In the genomic region with DNA sequence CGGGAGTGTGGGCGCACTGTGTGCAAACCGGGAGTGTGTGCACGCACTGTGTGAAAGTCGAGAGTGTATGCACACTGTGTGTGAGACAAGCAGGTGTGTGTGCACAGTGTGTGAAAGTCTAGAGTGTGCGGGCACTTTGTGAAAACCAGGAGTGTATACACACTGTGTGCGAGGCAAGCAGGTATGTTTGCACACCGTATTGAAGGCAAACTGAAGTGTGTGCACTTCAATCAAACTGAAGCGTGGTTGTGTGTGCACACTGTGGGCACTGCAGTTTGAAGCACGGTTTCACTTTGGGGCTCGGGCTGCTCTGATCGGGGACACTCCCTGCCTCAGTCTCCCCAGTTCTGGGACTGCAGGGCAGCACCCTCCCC, we compare ENCODE assay signal across 8 mouse cellular contexts. TPM values are rescaled to one million over a fixed set of nuclear protein-coding genes. Genes with fewer than 3 reads are reported as not detected.
DNase-seq lines count a peak whose midpoint lies in the region; ATAC-seq lines count a peak whose summit lies in the region.

No protein-coding gene starts in this region.

- 6% methylated on average over 12 of the region's 12 CpGs for WGBS in lung, embryonic 15.5 days
- WGBS in forebrain, embryonic 10.5 days = 8% methylated on average over 12 of the region's 12 CpGs
- WGBS in limb, embryonic 11.5 days = 6% methylated on average over 12 of the region's 12 CpGs
- 4% methylated on average over 12 of the region's 12 CpGs for WGBS in neural tube, embryonic 14.5 days

- no peak for DNase-seq in lung, postnatal 14 days
- DNase-seq in forebrain, embryonic 10.5 days (ENCODE audit: extremely low spot score, low spot score) = no peak
- DNase-seq in limb, embryonic 11.5 days (ENCODE audit: low spot score) = no peak
- DNase-seq in ovary, postnatal 36 days (ENCODE audit: low spot score) = no peak
- no peak for DNase-seq in left cerebral cortex, adult 18-20 months (ENCODE audit: low spot score in 2 of 2)
- no peak for DNase-seq in left cerebral cortex, adult 9 months (ENCODE audit: low spot score in 2 of 2)

- H3K4me3 ChIP-seq in lung, embryonic 15.5 days = peak overlapping the region; percentile 61
- H3K4me3 ChIP-seq in forebrain, embryonic 10.5 days = peak overlapping the region; percentile 71
- H3K4me3 ChIP-seq in limb, embryonic 11.5 days (ENCODE audit: low read depth, low read length) = no peak overlapping the region; the same call in 1 of the 2 replicates
- peak overlapping the region; percentile 57 for H3K4me3 ChIP-seq in neural tube, embryonic 14.5 days (ENCODE audit: low read depth, low read length)

- peaks cover 41% of the 10 kb centered on the region for H3K4me1 ChIP-seq in lung, embryonic 15.5 days
- peaks cover 57% of the 10 kb centered on the region for H3K4me1 ChIP-seq in forebrain, embryonic 10.5 days
- peaks cover 14% of the 10 kb centered on the region for H3K4me1 ChIP-seq in limb, embryonic 11.5 days (ENCODE audit: control insufficient read depth, insufficient read depth, low read length)
- peaks cover 22% of the 10 kb centered on the region; the same call in 1 of the 2 replicates for H3K4me1 ChIP-seq in neural tube, embryonic 14.5 days (ENCODE audit: control insufficient read depth, insufficient read depth, low read length)

- no peaks in the 10 kb centered on the region for H3K36me3 ChIP-seq in lung, embryonic 15.5 days
- H3K36me3 ChIP-seq in forebrain, embryonic 10.5 days (replicated peaks) = no peaks in the 10 kb centered on the region
- H3K36me3 ChIP-seq in limb, embryonic 11.5 days (ENCODE audit: control insufficient read depth, insufficient read depth, low read length) = no peaks in the 10 kb centered on the region
- H3K36me3 ChIP-seq in neural tube, embryonic 14.5 days (ENCODE audit: control insufficient read depth, insufficient read depth, low read length) = no peaks in the 10 kb centered on the region

- peak; percentile 35 for ATAC-seq in lung, embryonic 15.5 days (ENCODE audit: borderline replicate concordance, extremely low read depth, low FRiP score, low TSS enrichment)
- no peak for ATAC-seq in limb, embryonic 11.5 days (ENCODE audit: insufficient number of reproducible peaks, low FRiP score, low TSS enrichment, low read depth)
- peak; percentile 26; the same call in 1 of the 2 replicates for ATAC-seq in neural tube, embryonic 14.5 days (ENCODE audit: low read depth)

- peaks cover 51% of the 10 kb centered on the region for H3K27me3 ChIP-seq in lung, embryonic 15.5 days
- H3K27me3 ChIP-seq in forebrain, embryonic 10.5 days (ENCODE audit: poor library complexity, severe bottlenecking) = peaks cover 69% of the 10 kb centered on the region
- H3K27me3 ChIP-seq in limb, embryonic 11.5 days (ENCODE audit: control insufficient read depth, insufficient read depth, low read length) = peaks cover 61% of the 10 kb centered on the region
- H3K27me3 ChIP-seq in neural tube, embryonic 14.5 days (ENCODE audit: control insufficient read depth, insufficient read depth, low read length) = peaks cover 40% of the 10 kb centered on the region

- H3K27ac ChIP-seq in lung, embryonic 15.5 days = no peak overlapping the region
- H3K27ac ChIP-seq in forebrain, embryonic 10.5 days = no peak overlapping the region
- H3K27ac ChIP-seq in limb, embryonic 11.5 days (replicated peaks; ENCODE audit: low read depth, low read length) = no peak overlapping the region
- H3K27ac ChIP-seq in neural tube, embryonic 14.5 days (ENCODE audit: low read depth, low read length) = no peak overlapping the region

- no peaks in the 10 kb centered on the region for H3K9me3 ChIP-seq in lung, embryonic 15.5 days
- no peaks in the 10 kb centered on the region for H3K9me3 ChIP-seq in forebrain, embryonic 10.5 days
- H3K9me3 ChIP-seq in limb, embryonic 11.5 days (ENCODE audit: control insufficient read depth, low read length) = no peaks in the 10 kb centered on the region
- no peaks in the 10 kb centered on the region for H3K9me3 ChIP-seq in neural tube, embryonic 14.5 days (ENCODE audit: control insufficient read depth, low read length)

- H3K4me2 ChIP-seq in lung, embryonic 15.5 days = peak overlapping the region; percentile 100
- peak overlapping the region; percentile 96; the same call in 1 of the 2 replicates for H3K4me2 ChIP-seq in limb, embryonic 11.5 days (ENCODE audit: low read depth, severe bottlenecking)
- peak overlapping the region; percentile 97 for H3K4me2 ChIP-seq in neural tube, embryonic 14.5 days (ENCODE audit: low read depth, low read length)

- no peak overlapping the region for H3K9ac ChIP-seq in lung, embryonic 15.5 days
- H3K9ac ChIP-seq in limb, embryonic 11.5 days (ENCODE audit: low read length) = no peak overlapping the region
- H3K9ac ChIP-seq in neural tube, embryonic 14.5 days (replicated peaks; ENCODE audit: low read depth, low read length) = no peak overlapping the region

RNA-seq across cellular contexts. Expression of a gene that starts 1.5 kb away (rescaled TPM):
- 8.5 and 8.8 TPM in 2 replicates for polyA plus RNA-seq in lung, embryonic 15.5 days (2015; fragmentation: Nextera tagmentation; extraction: Ambion mirVana)
- 0.52 and 0.92 TPM in 2 replicates for polyA plus RNA-seq in forebrain, embryonic 10.5 days (2016; fragmentation: Nextera tagmentation; extraction: Ambion mirVana)
- 0.53 and 0.75 TPM in 2 replicates for polyA plus RNA-seq in limb, embryonic 11.5 days (2014; fragmentation: Nextera tagmentation; extraction: Ambion mirVana)
- polyA plus RNA-seq in neural tube, embryonic 14.5 days (2014; fragmentation: Nextera tagmentation; extraction: Ambion mirVana) = 2.2 and 2.5 TPM in 2 replicates
- total RNA-seq in left cerebral cortex, adult 18-20 months (2021) = 10 to 100 TPM; 88.5 to 90.3 TPM

RNA-seq across cellular contexts. Expression of a gene that starts 52.5 kb away (rescaled TPM):
- 54.7 and 56.8 TPM in 2 replicates for polyA plus RNA-seq in lung, embryonic 15.5 days (2015; fragmentation: Nextera tagmentation; extraction: Ambion mirVana)
- polyA plus RNA-seq in forebrain, embryonic 10.5 days (2016; fragmentation: Nextera tagmentation; extraction: Ambion mirVana) = 105 and 107 TPM in 2 replicates
- 74.6 and 84.4 TPM in 2 replicates for polyA plus RNA-seq in limb, embryonic 11.5 days (2014; fragmentation: Nextera tagmentation; extraction: Ambion mirVana)
- 143 and 159 TPM in 2 replicates for polyA plus RNA-seq in neural tube, embryonic 14.5 days (2014; fragmentation: Nextera tagmentation; extraction: Ambion mirVana)
- 100 to 1,000 TPM; 127 to 128 TPM for total RNA-seq in left cerebral cortex, adult 18-20 months (2021)
